Mouse (Mus musculus): Measurements from ENCODE around the gene C530008M17Rik. TPM values are rescaled to one million over a fixed set of nuclear protein-coding genes. Genes with fewer than 3 reads are reported as not detected.

C530008M17Rik gene
- polyA plus RNA-seq, 1 experiment from 2014 or later, result 13.4 TPM

DNA sequence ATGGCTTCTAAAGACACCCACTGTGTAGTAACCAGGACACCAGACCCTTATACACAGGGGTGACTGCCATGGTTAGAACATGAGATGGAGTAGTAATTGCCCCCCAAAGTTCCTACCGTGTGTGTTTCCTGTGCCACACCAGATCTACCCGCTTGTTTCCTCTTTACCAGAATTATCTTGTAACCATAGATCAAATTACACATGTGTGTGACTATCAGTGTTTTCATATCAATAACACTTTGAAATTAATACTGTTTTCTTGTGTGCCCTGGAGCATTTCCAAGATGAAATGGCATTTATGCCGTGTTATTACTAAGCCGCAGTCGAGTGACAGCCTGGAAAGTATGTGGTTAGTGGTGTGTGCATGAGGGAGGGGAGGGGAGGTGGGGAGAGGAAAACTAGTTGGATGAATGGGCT, 33.9 kb downstream of the C530008M17Rik start:
- no peaks in the 10 kb centered on the region for H3K36me3 ChIP-seq
- H3K27me3 ChIP-seq, result no peaks in the 10 kb centered on the region
- WGBS, result 28% methylated on average over 5 of the region's 5 CpGs
- H3K4me2 ChIP-seq, result no peak overlapping the region
- no peak for ATAC-seq (ENCODE audit: insufficient number of reproducible peaks, low FRiP score, low TSS enrichment, low read depth)
- no peak overlapping the region for H3K4me3 ChIP-seq
- H3K4me1 ChIP-seq, result peaks cover 19% of the 10 kb centered on the region
- no peaks in the 10 kb centered on the region for H3K9me3 ChIP-seq
- H3K9ac ChIP-seq, result no peak overlapping the region
- H3K27ac ChIP-seq, result peak overlapping the region; percentile 6; the same call in 1 of the 2 replicates

DNA sequence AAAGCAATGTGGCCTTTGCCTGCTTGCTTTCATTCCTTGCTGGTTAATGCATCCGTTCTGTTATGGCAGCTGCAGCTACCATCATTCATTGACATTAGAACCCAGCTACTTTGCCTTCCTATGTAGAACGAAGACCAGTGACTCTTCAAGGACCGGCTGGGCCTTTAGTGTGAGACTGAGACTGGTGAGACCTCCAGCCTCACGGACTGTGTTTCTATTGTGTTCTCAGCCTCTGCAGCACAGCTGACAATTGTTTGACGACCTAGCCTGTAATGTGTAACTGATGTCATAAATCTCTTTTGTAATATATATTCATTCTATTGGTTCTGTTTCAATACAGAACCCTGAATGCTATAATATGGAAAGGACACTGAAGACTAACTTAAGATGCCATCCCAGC, 34.9 kb downstream of the C530008M17Rik start:
- Histone ChIP-seq H3K9me3 (no peaks in the 10 kb centered on the region), H3K4me1 (peaks cover 15% of the 10 kb centered on the region; the same call in 1 of the 2 replicates), H3K27me3 (no peaks in the 10 kb centered on the region), H3K4me2 (no peak overlapping the region), H3K27ac (no peak overlapping the region), H3K4me3 (no peak overlapping the region), H3K36me3 (no peaks in the 10 kb centered on the region), H3K9ac (no peak overlapping the region)
- 91% methylated on average over 5 of the region's 5 CpGs for WGBS
- ATAC-seq (ENCODE audit: insufficient number of reproducible peaks, low FRiP score, low TSS enrichment, low read depth), result no peak

DNA sequence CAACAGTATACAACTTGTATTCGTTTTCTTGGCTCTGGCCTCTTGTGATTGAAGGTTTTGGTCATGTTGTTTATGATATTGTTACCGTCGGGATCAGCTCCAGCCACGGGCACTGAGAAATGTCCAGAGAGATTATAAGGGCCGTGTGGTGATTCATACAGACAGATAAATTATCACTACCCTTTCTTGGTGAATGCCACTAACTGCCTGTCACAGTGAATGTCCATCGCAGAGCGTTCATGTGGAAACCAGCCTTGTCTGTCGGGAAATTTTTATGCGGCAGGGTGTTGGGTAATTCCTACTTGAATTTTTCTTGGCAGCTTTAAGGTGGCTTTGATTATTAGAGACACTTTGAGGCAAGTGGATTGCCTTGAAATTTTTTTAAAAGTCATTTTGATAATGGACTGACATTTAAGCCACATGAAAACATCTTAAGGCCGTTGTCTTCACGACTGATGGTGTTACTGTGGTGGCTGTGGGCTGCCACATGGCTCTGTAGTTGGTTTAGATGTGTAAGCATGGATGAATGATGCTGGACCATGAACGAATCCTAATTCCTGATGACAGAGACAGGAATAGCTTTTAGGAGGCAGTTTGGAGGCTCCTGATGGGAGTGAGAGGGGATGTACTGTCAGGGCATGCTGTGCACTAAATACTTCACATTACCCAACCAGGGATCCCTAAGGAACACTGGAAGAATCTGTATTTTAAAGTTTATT, 35.6 kb downstream of the C530008M17Rik start:
- 84% methylated on average over 12 of the region's 12 CpGs for WGBS
- ATAC-seq (ENCODE audit: insufficient number of reproducible peaks, low FRiP score, low TSS enrichment, low read depth), result no peak
- H3K9me3 ChIP-seq, result no peaks in the 10 kb centered on the region

DNA sequence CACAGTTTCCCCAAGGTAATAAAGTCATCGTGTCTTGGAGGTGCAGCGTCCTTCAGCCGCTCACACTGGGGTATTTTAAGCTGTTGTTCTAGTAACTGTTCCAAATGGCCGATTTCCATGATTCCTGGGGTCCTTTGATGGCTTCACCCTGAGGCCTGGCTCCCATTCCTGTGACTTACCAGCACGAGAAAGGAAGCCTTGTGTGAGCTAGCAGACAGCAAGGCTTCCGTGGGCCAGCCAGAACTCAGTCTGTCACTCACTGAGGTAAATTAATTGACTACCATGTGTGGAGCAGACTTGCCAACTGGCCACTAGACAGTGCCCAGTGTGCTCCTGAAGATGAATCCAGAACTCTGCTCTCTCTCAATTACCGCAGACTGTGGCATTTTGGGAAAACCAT, 41.2 kb downstream of the C530008M17Rik start:
- Histone ChIP-seq H3K9ac (no peak overlapping the region), H3K27ac (no peak overlapping the region), H3K27me3 (no peaks in the 10 kb centered on the region), H3K4me3 (no peak overlapping the region), H3K4me1 (peaks cover 17% of the 10 kb centered on the region), H3K4me2 (no peak overlapping the region), H3K9me3 (no peaks in the 10 kb centered on the region), H3K36me3 (no peaks in the 10 kb centered on the region)
- WGBS, result 60% methylated on average over 7 of the region's 7 CpGs
- no peak for ATAC-seq (ENCODE audit: insufficient number of reproducible peaks, low FRiP score, low TSS enrichment, low read depth)

More for the DNA sequence above, 35.6 kb downstream of the C530008M17Rik start:
- Histone ChIP-seq H3K4me2 (no peak overlapping the region), H3K27ac (no peak overlapping the region), H3K4me1 (peaks cover 11% of the 10 kb centered on the region; the same call in 1 of the 2 replicates), H3K27me3 (no peaks in the 10 kb centered on the region), H3K36me3 (no peaks in the 10 kb centered on the region), H3K9ac (no peak overlapping the region), H3K4me3 (no peak overlapping the region)

DNA sequence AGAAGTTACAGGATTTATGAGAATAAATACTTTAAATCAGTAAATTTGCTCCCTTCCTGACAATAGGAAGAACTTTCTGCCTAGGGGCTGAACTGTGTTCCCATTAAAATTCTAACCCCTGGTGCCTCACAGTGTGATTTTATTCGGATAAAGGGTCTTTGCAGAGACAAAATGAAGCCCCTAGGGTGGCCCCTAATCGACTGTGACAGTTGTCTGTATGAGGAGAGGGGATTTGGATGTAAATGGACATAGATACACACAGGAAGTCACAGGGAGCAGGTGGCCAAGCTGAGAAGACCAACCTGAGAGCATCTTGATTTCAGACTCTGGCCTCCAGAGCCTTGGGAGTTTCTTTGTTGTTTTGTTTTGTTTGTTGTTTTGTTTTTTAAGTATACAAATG, 41.9 kb downstream of the C530008M17Rik start:
- Histone ChIP-seq H3K4me3 (no peak overlapping the region), H3K9me3 (no peaks in the 10 kb centered on the region), H3K9ac (no peak overlapping the region), H3K4me1 (peaks cover 19% of the 10 kb centered on the region), H3K4me2 (no peak overlapping the region), H3K27ac (no peak overlapping the region), H3K27me3 (no peaks in the 10 kb centered on the region), H3K36me3 (no peaks in the 10 kb centered on the region)
- no peak for ATAC-seq (ENCODE audit: insufficient number of reproducible peaks, low FRiP score, low TSS enrichment, low read depth)
- 43% methylated on average over 2 of the region's 2 CpGs for WGBS

DNA sequence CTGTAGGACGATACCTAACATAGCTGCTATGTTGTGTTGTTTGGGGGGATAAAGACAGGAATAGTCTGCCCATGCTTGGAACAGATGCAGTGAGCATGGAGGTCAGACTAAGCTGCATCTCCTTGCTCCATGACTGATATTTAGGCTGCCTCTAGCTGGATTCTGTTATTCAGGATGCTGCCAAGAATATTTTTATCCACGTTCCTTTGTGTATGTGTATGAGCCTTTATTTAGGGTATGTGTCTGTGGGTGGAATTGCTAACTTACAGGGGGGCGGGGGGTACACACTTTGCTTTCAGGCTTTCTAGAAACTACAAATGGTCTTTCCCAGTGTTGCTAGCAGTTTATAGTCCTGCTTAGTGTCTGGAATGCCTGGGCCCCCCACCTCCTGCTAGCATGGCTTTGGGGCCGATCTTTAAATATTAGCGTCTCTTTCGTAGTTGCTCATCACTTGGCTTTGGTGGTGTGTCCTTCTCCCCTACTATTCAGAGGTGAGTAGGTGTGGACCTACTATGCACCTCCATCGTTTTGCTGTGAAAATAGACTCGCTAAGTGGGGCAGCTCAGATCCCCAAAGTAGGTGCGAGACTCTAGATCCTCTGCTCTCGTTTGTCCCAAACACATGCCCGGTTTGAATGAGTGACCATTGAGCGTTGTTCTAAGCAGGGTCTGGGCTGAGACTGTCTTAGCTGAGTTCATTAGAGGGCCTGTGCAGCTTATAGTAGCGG, 45.0 kb downstream of the C530008M17Rik start:
- H3K36me3 ChIP-seq, result no peaks in the 10 kb centered on the region
- H3K4me3 ChIP-seq, result no peak overlapping the region
- 68% methylated on average over 13 of the region's 13 CpGs for WGBS
- H3K4me1 ChIP-seq, result peaks cover 19% of the 10 kb centered on the region
- no peaks in the 10 kb centered on the region for H3K9me3 ChIP-seq
- peak overlapping the region; percentile 75 for H3K27ac ChIP-seq
- no peak overlapping the region for H3K9ac ChIP-seq
- H3K27me3 ChIP-seq, result no peaks in the 10 kb centered on the region
- no peak overlapping the region for H3K4me2 ChIP-seq
- no peak for ATAC-seq (ENCODE audit: insufficient number of reproducible peaks, low FRiP score, low TSS enrichment, low read depth)

DNA sequence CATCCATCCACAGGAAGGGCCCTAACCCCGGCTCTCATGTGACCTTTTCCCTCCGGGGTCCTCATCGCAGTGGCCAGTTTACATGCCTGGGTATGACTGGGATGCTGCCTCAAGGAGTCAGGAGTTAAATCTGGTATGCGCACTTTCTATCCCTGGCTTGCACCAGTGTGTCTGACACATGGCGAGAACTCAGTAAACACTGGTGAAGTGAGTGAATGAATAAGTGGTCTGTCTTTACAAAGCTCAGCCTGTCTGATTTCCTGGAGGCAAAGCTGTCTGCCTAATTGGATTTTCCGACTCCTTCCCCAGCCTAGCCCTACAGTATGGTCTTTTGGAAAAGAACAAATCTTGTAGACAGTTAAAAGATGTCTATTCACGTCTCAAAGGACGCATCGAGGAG, 45.8 kb downstream of the C530008M17Rik start:
- Histone ChIP-seq H3K27ac (peak overlapping the region; percentile 75), H3K36me3 (no peaks in the 10 kb centered on the region), H3K4me2 (no peak overlapping the region), H3K4me1 (peaks cover 19% of the 10 kb centered on the region), H3K9me3 (no peaks in the 10 kb centered on the region), H3K4me3 (no peak overlapping the region), H3K9ac (no peak overlapping the region), H3K27me3 (no peaks in the 10 kb centered on the region)
- 61% methylated on average over 9 of the region's 9 CpGs for WGBS
- 0 out of 2 replicates have a peak, but pooled peaks have one; percentile 20 for ATAC-seq (ENCODE audit: insufficient number of reproducible peaks, low FRiP score, low TSS enrichment, low read depth)

DNA sequence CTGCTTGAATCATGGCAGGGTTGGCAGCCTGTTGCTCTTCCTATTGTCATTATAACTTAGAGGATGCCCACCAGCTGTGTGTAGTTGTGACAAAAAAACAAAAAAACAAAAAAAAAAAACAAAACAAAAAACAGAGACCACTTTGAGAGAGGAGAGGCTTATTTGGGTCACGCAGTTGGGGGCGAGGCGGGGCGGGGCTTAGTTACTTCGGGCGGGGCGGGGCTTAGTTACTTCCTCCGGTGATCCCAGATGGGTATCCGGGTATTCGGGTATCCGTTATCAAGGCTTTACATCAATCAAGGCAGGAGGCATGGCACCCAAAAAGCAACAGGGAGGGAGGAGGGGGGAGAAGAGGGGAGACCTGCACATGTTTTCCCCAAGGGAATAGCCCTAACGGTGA, 46.3 kb downstream of the C530008M17Rik start:
- Histone ChIP-seq H3K9me3 (no peaks in the 10 kb centered on the region), H3K27ac (peak overlapping the region; percentile 75; the same call in 1 of the 2 replicates), H3K4me2 (no peak overlapping the region), H3K36me3 (no peaks in the 10 kb centered on the region), H3K4me3 (no peak overlapping the region), H3K4me1 (peaks cover 19% of the 10 kb centered on the region), H3K9ac (no peak overlapping the region), H3K27me3 (no peaks in the 10 kb centered on the region)
- WGBS, result 36% methylated on average over 12 of the region's 12 CpGs
- no peak for ATAC-seq (ENCODE audit: insufficient number of reproducible peaks, low FRiP score, low TSS enrichment, low read depth)

DNA sequence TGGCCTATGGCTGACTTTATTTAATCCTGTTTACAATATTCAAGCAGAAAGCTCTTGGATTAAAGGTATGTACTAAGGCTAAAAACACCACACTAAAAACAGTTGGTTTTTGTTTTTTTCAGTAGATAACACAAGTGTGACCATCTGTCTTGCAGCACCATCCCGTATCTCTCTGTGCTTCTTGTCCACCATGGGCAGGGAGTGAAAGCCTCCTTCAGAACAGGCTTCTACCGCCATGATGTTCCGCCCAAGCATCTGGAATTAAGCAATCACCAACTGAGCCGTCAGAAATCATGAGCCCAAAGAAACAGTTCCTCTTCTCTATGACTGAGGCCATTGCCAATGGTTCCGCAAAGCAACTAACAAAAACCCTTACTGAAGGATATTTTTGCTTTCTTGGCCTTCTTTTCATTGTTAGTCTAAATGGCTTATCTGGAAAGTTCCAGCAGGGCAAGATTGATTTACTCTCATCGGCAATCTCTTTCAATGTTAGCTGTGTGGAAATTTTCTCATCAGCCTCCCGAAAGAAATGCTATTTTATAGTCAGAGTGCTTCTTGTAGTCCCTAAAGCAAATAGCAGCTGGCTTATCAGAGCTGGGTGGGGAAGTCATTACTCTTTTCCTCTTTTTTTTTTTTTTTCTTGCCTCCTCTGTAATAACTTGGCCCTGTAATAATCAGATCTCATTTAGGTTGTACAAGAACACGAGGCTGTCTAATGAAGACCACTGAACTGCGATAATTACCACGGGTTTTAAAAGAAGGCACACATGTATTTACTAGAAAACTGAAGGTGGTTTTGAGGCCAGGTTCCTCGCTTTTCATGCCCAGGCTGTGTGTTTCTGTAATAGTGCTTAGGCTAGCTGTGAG, 49.2 kb downstream of the C530008M17Rik start:
- Histone ChIP-seq H3K4me1 (peaks cover 19% of the 10 kb centered on the region), H3K4me2 (no peak overlapping the region), H3K27me3 (no peaks in the 10 kb centered on the region), H3K9me3 (no peaks in the 10 kb centered on the region), H3K27ac (no peak overlapping the region), H3K36me3 (no peaks in the 10 kb centered on the region), H3K9ac (no peak overlapping the region), H3K4me3 (no peak overlapping the region)
- ATAC-seq (ENCODE audit: insufficient number of reproducible peaks, low FRiP score, low TSS enrichment, low read depth), result no peak
- WGBS, result 70% methylated on average over 11 of the region's 11 CpGs

DNA sequence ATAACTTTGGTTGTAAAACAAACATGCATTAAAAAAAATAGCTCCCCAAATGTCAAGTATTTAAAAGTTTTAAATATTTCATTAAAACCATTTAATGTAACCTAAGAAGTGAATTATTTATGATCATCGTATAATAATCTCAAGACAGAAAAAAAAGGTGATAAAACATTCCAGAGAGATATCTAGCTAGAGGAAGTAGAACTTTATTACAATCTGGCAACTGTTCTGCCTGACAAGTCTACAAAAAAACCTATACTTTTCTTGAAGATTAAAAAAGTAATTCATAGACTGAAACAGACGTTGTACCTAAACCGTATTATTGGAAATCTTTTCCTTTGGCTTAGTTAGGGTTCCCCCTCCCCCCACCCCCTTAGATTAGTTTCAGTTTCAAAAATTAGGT, 50.8 kb downstream of the C530008M17Rik start:
- Histone ChIP-seq H3K27ac (no peak overlapping the region), H3K9me3 (no peaks in the 10 kb centered on the region), H3K4me3 (no peak overlapping the region), H3K4me2 (no peak overlapping the region), H3K27me3 (no peaks in the 10 kb centered on the region), H3K9ac (no peak overlapping the region), H3K36me3 (no peaks in the 10 kb centered on the region), H3K4me1 (peaks cover 5% of the 10 kb centered on the region)
- WGBS, result 51% methylated on average over 3 of the region's 3 CpGs
- ATAC-seq (ENCODE audit: insufficient number of reproducible peaks, low FRiP score, low TSS enrichment, low read depth), result no peak

DNA sequence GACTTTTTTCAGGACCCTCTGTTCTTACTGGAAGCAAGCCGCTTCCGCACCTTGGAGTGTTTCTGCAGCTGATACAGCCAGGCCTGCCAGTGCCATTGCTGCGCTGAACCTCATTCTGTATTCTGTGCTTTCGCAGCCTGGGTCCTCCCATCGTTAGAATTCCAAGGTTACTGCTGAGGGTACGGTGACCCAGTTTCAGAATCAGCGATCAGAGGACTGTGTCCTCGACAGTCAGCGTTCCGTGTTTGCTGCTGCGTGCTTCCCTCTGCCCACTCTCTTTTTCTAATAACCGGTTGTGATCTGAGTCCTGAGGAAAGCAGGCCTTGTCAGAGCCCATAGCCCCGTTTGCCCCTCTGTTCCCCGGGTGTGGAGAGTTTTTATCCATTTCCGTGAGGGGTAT, 51.7 kb downstream of the C530008M17Rik start:
- no peaks in the 10 kb centered on the region for H3K36me3 ChIP-seq
- H3K9ac ChIP-seq, result no peak overlapping the region
- H3K27me3 ChIP-seq, result no peaks in the 10 kb centered on the region
- ATAC-seq (ENCODE audit: insufficient number of reproducible peaks, low FRiP score, low TSS enrichment, low read depth), result no peak
- WGBS, result 80% methylated on average over 15 of the region's 15 CpGs
- no peak overlapping the region for H3K4me3 ChIP-seq
- H3K4me1 ChIP-seq, result no peaks in the 10 kb centered on the region
- H3K4me2 ChIP-seq, result no peak overlapping the region
- no peak overlapping the region for H3K27ac ChIP-seq
- no peaks in the 10 kb centered on the region for H3K9me3 ChIP-seq

Measured in limb, embryonic 15.5 days (tissue).